Mouse (Mus musculus): ENCODE data around the gene Clec2e. TPM values are rescaled to one million over a fixed set of nuclear protein-coding genes. Genes with fewer than 3 reads are reported as not detected.

The Clec2e gene
- polyA plus RNA-seq, 1 experiment from 2014 or later = not detected

- Histone ChIP-seq H3K4me2 (peak overlapping the region; percentile 55), H3K4me1 (replicated peaks) (peaks cover 4% of the 10 kb centered on the region; the same call in 1 of the 2 replicates), H3K36me3 (no peaks in the 10 kb centered on the region), H3K4me3 (peak overlapping the region; percentile 38), H3K27ac (no peak overlapping the region), H3K9me3 (no peaks in the 10 kb centered on the region), H3K27me3 (no peaks in the 10 kb centered on the region), H3K9ac (peak overlapping the region; percentile 63)
- peak; percentile 56 for ATAC-seq (ENCODE audit: low FRiP score)
- 1% methylated on average over 8 of the region's 8 CpGs for WGBS
Measured at GRCm38 (mm10) chr6:129049596-129050251, 51.0 kb downstream of the Clec2e start.

- no peaks in the 10 kb centered on the region for H3K9me3 ChIP-seq
- no peak overlapping the region for H3K27ac ChIP-seq
- peak; percentile 93 for ATAC-seq (ENCODE audit: low FRiP score)
- H3K27me3 ChIP-seq = no peaks in the 10 kb centered on the region
- peak overlapping the region; percentile 61 for H3K4me2 ChIP-seq
- H3K9ac ChIP-seq = peak overlapping the region; percentile 75
- H3K36me3 ChIP-seq = no peaks in the 10 kb centered on the region
- H3K4me3 ChIP-seq = peak overlapping the region; percentile 45
- under 1% methylated on average over 13 of the region's 13 CpGs for WGBS
- peaks cover 4% of the 10 kb centered on the region; the same call in 1 of the 2 replicates for H3K4me1 ChIP-seq (replicated peaks)
Measured at GRCm38 (mm10) chr6:129048857-129049473, 51.7 kb downstream of the Clec2e start.

- Histone ChIP-seq H3K4me1 (replicated peaks) (peaks cover 4% of the 10 kb centered on the region; the same call in 1 of the 2 replicates), H3K4me2 (peak overlapping the region; percentile 61; the same call in 1 of the 2 replicates), H3K36me3 (no peaks in the 10 kb centered on the region), H3K27me3 (no peaks in the 10 kb centered on the region), H3K9ac (no peak overlapping the region), H3K27ac (no peak overlapping the region), H3K9me3 (no peaks in the 10 kb centered on the region), H3K4me3 (no peak overlapping the region)
- 37% methylated on average over 4 of the region's 4 CpGs for WGBS
- no peak for ATAC-seq (ENCODE audit: low FRiP score)
Measured at GRCm38 (mm10) chr6:129048381-129048780, 52.3 kb downstream of the Clec2e start.

- ATAC-seq (ENCODE audit: low FRiP score) = no peak
- Histone ChIP-seq H3K4me3 (no peak within 1 kb of the TSS), H3K9ac (no peak within 1 kb of the TSS), H3K4me1 (replicated peaks) (peaks cover 4% of the 10 kb centered on the region; the same call in 1 of the 2 replicates), H3K36me3 (no peaks in the 10 kb centered on the region), H3K9me3 (no peaks in the 10 kb centered on the region), H3K4me2 (no peak within 1 kb of the TSS), H3K27me3 (no peaks in the 10 kb centered on the region), H3K27ac (no peak within 1 kb of the TSS)
- WGBS = 93% methylated on average over 2 of the region's 2 CpGs
Measured at GRCm38 (mm10) chr6:129045601-129046000, 55.1 kb downstream of the Clec2e start, which contains the start of gene Klrb1f. Gene Klrb1f (plus strand): TSS chr6:129045901.

GRCm38 (mm10) chr6:129042470-129042869 is 58.2 kb downstream of the Clec2e start:
- no peak overlapping the region for H3K4me2 ChIP-seq
- no peak overlapping the region for H3K9ac ChIP-seq
- H3K9me3 ChIP-seq = no peaks in the 10 kb centered on the region
- H3K27me3 ChIP-seq = no peaks in the 10 kb centered on the region
- no peak overlapping the region for H3K4me3 ChIP-seq
- H3K36me3 ChIP-seq = no peaks in the 10 kb centered on the region
- H3K4me1 ChIP-seq (replicated peaks) = no peaks in the 10 kb centered on the region
- no peak overlapping the region for H3K27ac ChIP-seq
- ATAC-seq (ENCODE audit: low FRiP score) = no peak

Other genes with a start within 250 kb of the Clec2e start
- gene Clec2i, start 213.3 kb downstream of the Clec2e start, polyA plus RNA-seq (2015; fragmentation: Nextera tagmentation; extraction: Ambion mirVana) = not detected in 2 replicates
- 0.34 and 0.57 TPM in 2 replicates for gene BC035044, start 209.8 kb downstream of the Clec2e start, polyA plus RNA-seq (2015; fragmentation: Nextera tagmentation; extraction: Ambion mirVana)
- gene Clec2g, start 166.5 kb downstream of the Clec2e start, polyA plus RNA-seq (2015; fragmentation: Nextera tagmentation; extraction: Ambion mirVana) = not detected in 2 replicates
- gene Klrb1f, start 55.0 kb downstream of the Clec2e start, polyA plus RNA-seq (2015; fragmentation: Nextera tagmentation; extraction: Ambion mirVana) = 0.23 and 0.25 TPM in 2 replicates
- gene Clec2d, start 79.7 kb upstream of the Clec2e start, polyA plus RNA-seq (2015; fragmentation: Nextera tagmentation; extraction: Ambion mirVana) = not detected in 2 replicates
- gene Cd69, start 174.5 kb upstream of the Clec2e start, polyA plus RNA-seq (2015; fragmentation: Nextera tagmentation; extraction: Ambion mirVana) = not detected in 2 replicates
- gene 4922502D21Rik, start 230.9 kb upstream of the Clec2e start, polyA plus RNA-seq (2015; fragmentation: Nextera tagmentation; extraction: Ambion mirVana) = not detected in 2 replicates
- gene Clec12a, start 241.8 kb upstream of the Clec2e start, polyA plus RNA-seq (2015; fragmentation: Nextera tagmentation; extraction: Ambion mirVana) = 0.14 and 0.18 TPM in 2 replicates